Mouse (Mus musculus): ENCODE data around the gene Cacng4. TPM values are rescaled to one million over a fixed set of nuclear protein-coding genes. Genes with fewer than 3 reads are reported as not detected.

Gene Cacng4
- total RNA-seq, 2 experiments from 2014 or later, result 4.5 TPM

DNA sequence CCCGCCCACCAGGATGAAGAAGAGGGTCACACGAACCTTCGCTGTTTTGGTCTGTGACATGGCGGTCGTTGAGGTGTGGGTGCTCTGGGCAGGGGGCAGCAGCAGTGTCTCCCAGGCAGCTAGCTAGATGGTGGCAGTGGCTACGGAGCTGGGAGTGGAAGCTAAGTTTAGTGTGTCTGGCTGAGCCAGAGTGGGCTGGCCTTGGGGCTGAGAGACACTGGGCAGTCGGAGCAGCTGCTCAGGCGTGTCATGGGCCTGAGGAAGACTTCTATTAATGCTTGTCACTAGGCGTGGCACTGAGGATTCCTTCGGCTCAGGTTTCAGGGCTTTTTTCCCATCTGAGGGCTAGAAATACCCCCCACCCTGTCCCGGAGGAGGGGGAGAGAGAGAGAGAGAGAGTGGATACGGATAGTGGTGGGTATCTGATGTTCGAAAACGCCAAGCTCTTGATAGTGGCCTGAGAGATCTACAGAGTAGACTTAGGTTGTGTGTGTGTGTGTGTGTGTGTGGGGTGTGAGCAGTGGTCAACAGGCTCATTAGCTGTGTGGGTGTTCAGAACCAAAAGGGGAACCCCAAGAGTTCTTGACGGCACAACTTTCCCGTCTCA lies 77.9 kb downstream of the Cacng4 start, which contains the start of gene Cacng1:
TSS of gene Cacng1 (minus strand) at position 191 of the 607 bp plus-strand sequence.
- no peak for DNase-seq

DNA sequence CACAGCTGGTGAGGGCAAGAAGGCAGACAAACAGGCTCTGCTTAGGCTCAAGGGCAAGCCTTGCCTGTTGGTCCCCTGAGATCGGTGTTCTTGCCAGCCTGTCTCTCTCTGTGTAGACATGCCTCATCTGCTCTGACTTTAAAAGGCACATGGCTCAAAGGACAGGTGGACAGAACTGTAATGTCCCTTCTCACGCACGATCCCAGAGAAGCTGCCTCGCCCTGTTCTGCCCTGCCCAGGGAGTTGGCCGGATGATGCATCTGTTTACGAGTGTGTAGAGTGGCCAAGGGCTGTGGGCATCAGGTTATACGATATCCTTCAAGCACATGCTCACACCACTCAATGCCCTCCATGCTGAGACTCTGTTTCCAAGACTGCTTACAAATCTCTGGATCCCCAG lies 80.0 kb downstream of the Cacng4 start:
- DNase-seq, result no peak

DNA sequence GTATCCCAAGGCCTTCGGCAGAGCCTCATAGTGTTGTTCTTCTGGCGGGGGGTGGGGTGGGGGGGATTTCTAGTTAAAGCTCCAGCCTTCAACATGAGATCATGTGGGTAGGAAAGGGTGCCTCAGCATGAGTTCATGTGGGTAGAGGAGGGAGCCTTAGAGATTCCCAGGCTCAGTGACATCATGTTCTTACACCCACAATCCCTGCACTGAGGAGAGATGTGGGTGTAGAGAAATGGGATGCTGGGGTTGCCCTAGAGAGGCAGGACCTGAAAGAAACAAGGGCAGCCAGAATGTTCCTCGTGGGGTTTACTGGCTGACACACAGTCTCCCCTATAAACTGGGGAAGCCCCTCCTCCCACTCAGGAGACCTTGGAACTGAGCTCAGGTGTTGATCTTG lies 84.0 kb downstream of the Cacng4 start:
- no peak for DNase-seq

DNA sequence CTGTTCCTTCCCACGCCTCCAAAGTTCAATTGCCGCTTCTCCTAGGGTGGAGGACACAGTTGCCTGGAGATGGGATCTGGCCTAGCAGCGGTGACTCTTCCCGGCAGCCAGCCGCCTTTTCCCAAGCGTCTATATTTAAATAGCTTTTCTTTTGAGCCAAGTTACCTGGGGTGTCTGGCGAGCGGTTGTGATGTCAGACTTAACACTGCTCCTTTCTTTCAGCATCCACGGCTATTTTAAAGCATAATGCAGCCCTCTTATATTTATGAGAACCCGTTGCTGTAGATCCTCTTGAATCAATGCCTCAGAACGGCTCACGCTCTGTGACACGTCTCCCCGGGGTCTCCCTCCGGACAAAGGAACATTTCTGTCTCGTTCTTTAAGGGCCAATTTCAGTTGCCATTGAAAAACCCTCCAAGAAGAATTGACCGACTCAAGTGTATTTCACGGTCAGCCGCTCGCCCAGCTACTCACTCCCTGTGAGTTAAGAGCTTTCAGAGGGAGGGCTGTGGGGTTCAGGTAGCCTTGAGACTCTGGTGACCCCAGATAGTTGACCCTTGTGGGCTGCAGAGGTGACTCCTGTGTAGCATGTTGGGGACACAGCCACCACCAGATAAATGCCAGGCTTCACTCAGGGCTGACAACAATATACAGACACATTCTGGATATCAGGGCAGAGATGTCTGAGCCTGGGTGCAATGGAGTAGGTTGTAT lies 86.3 kb downstream of the Cacng4 start:
- DNase-seq, result no peak

DNA sequence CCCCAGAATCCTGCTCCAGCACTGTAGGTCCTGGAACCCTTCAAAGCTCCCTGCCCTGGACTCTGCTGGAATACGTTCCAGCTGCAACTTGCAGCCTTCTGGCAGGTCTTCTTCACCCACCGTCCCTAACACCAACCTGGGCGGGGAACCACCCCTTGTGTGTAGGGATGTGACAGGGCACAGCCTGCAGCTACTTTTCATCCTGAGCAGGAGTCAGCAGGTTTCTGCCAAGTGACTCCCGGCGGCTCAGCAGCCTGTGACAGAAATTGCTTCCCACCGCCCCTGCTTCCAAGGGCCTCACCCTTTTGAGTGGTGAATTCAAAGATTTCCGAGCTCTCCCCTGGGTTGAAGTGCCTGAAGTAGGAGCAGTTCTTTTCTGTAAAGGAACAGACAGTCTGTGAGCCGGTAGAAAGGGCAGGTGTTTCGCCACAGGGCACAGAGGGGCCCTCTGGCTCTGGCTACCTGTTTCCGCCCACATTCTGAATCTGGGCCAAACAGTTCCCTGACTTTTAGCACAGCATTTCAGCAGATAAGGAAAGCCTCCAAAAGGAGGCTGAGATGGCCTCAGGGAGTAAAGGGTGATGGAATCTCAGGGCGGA lies 88.8 kb downstream of the Cacng4 start:
- no peak for DNase-seq

DNA sequence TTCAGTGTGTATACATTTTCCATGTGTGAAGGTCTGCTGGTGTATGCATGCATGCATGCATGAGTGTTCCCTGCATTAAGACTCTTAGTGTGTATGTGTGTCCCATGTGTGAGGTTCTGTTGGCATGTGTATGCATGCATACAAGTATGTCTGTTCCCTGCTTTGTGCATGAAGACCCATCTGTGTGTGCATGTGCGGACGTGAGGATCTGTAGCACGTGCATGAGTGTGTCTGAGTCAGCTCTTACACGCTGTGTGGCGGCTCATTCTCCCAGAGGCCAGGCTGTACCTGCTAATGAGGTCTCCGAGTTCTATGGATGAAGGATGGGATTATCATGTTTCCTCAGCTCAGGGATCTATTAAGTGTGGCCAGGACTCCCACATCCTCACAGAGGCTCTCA lies 89.3 kb downstream of the Cacng4 start:
- no peak for DNase-seq

DNA sequence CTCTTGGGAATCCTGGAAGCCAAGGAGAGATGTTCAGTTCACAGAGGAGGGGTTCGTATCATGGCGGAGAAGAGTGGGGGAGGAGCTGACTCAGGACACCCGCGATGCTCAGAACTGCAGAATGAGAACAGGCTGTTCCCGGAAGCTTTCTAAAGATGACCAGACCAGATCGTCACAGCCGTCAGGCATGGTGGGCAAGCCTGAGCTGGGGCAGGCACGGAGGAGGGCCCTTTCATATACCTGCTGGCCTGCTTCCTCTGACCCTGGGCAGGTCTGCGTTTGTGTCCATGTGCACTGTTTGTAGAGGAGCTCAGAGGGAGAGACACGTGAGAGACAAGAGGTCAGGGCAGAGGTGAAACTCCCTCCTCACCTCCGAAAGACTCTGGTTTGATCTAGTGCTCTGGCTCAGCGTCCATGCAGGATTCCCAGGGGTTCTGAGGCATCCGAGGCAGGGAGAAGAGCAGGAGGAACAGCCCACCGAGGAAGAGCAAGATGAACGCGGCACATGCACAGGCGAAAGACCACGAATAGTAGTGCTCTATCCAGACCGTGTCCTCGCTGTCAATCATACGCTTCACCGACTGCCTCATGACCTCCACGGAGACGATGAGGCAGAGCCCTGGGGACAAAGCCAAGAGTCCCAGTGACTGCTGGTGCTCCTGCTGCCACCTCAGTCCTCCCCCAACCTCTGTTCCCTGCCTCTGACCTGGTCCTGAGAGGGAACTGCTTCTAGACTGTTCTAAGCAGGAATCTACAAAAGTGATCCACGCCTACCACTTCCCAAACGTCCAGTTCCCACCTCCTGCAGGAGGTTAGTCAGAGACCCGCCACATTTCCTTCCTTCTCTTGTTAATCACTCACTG lies 90.9 kb downstream of the Cacng4 start:
- peak; percentile 34 for DNase-seq

DNA sequence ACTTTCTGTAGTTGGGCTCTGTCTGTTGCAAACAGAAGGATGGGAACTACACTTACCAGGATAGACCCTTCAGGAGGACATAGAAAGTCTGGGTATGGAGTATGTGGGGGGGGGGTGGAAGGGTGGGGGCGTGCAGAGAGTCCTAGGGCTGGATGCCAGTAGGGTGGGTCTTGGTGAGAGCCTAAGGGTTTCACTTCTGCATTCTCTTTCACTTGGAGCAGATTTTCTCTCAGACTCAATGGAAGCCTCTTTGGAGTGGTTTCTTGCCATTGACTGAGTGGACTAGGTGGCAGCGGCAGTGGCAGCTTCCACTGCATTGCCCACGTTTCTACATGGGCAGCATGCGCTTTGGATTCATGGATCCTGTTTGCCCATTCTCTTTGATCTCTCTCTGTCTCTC lies 94.4 kb downstream of the Cacng4 start:
- DNase-seq, result no peak

DNA sequence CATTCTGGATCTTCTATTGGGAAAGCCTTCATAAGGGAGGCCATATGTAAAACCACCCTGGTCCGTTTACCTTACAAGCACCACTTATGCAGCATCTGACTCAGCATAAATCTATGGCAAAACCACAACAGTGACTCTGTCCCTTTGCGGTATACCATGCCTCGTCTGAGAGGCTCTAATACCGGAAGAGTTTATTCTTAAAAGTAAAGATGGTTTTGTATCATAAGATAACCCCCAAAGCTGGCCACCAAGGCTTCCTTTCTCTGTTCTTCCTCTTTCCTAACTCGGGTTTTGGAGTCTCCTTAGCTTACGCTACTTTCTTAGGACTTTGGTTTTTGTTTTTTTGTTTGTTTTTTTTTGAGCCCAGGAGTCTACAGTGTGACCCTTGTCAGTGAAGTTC lies 101.0 kb downstream of the Cacng4 start:
- DNase-seq, result no peak

DNA sequence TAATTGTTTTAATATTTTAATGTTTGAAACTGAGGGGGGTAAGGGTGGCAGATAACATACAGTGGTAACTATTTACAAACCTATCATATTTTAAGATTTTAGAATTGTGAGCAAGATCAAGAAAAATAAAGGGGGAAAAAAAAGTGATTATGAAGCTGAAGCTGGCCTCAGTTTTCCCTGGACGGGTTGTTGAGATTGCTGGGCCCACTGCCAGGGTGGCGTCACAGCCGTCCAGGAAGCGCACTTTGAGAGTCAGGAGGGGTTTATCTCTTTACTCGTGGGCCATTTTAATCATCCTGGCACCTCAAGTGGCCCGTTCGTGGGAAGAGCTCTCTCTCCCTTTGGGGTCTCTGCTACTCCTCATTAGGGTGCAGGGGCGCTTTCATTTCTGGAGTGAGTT lies 102.8 kb downstream of the Cacng4 start:
- peak; percentile 46 for DNase-seq

DNA sequence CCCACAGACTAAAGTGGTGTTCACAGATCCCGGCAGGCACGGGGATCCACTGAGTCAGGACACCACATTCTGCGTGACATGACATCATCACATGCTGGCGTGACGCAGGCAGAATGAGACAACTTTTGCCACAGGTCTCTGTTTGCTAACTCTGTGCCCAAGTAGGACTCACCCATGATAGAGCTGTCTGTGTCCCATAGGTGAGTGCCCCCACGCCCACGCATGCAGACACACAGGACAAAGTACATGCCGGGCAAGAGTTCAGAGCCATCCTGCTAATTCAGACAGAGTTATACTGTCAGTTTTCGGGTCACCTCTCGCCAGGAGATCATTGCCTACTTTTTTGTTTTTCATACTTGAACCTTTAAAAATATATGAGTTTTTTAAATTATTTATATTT lies 105.9 kb downstream of the Cacng4 start:
- DNase-seq, result no peak

DNA sequence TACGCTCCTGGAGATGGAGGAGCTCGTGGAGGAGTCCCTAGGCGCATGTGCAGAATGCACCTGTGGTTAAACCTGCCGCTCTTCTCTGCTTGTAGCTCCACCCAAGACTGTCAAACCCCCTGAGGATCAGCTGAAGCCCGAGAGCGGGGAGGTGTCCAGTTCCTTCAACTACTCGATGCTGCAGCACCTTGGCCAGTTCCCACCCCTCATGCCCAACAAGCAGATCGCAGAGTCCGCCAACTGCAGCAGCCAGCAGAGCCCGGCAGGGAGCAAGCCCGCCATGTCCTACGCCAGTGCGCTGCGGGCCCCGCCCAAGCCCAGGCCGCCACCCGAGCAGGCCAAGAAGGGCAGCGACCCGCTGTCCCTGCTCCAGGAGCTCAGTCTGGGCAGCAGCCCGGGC lies 108.1 kb downstream of the Cacng4 start:
- DNase-seq, result no peak

DNA sequence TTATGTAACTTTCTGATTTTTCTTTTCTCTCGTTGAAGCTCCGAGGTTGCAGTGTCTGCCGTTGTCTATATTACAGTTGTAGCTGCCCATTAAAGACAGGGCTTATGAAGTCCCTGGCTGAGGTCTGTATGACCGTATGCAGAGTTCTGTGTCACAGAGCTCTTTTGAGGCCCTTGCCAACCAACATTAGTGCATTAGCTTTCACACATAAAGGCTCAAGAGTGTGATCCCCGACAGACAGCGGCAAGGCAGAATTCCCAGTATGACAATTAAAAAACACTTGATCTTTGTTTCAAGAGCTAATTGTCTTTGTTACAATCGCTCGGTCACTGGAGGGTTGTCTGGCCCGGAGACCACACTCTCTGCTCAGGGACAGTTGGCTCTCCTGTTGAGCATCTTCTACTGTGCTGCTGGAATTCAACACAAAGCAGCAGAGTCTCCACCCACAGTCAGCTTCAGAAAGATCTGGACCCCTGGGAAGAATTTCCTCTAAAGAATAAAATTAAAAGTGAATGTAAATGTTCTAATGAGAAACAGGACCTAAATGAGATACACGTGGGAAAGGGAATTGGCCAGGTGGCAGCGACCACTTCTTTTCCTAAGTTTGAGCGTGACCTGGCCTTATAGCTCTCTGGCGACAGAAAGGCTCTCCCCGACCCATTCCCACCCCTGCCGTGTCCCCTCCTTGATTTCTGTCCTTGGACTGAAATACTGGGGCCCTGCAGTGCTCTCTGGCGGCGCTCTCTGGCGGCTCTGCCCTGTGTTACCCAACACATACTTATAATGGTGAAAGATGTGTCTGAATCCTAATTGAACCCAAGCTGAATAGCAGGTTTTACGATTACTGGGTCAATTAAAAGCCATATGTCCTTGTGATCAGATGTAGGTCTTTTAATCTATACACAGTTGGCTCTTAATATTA lies 110.6 kb downstream of the Cacng4 start:
- DNase-seq, result no peak

DNA sequence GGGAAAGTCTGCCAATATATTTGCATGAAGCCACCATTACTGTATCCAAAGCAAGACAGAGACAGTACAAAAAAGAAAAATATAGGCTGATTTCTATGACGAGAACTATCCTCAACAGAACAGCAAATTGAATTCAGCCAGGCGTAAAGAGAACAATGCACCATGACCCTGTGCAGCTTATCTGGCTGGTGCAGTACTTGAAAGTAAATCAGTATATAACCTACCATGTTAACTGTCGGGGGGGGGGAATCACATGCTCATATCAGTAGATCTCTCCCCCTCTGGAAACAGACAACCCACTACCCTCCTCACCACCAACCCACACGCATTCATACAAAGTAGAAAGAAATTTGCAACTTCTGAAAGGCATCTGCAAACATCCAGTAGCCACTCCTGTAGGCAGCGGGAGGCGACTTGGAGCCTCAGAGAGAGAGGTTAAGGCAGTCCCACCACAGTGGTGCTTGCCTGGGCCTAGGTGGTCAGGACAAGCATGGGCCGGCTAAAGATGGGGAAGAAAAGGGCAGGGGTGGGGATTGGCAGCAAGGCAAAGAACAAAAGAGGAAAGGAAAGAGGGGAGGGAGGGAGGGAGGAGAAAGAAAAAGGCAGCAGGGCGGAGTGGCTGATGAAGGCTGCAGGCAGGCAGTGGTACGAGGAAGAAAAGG lies 111.5 kb downstream of the Cacng4 start:
- DNase-seq, result no peak

Other genes with a start within 250 kb of the Cacng4 start
- 10 to 100 TPM; 25.0 to 33.7 TPM for gene Helz, start 246.6 kb downstream of the Cacng4 start, total RNA-seq (2021)
- gene Cacng1, start 78.0 kb downstream of the Cacng4 start, total RNA-seq (2021), result 10 to 100 TPM in 1 of 2 experiments, 1 to 10 TPM in 1; 5.6 to 13.3 TPM
- gene Cacng5, start 120.5 kb upstream of the Cacng4 start, total RNA-seq (2021), result 1 to 10 TPM in 1 of 2 experiments, under 1 TPM in 1; 0.87 to 1.4 TPM